Mouse (Mus musculus): ENCODE measurements around the gene Rplp0.
"Not testable (repeated sequence)": the region's sequence is repeated elsewhere in the genome, so short reads cannot be mapped to it uniquely, and the experiment has no call there.

The Rplp0 gene

DNA sequence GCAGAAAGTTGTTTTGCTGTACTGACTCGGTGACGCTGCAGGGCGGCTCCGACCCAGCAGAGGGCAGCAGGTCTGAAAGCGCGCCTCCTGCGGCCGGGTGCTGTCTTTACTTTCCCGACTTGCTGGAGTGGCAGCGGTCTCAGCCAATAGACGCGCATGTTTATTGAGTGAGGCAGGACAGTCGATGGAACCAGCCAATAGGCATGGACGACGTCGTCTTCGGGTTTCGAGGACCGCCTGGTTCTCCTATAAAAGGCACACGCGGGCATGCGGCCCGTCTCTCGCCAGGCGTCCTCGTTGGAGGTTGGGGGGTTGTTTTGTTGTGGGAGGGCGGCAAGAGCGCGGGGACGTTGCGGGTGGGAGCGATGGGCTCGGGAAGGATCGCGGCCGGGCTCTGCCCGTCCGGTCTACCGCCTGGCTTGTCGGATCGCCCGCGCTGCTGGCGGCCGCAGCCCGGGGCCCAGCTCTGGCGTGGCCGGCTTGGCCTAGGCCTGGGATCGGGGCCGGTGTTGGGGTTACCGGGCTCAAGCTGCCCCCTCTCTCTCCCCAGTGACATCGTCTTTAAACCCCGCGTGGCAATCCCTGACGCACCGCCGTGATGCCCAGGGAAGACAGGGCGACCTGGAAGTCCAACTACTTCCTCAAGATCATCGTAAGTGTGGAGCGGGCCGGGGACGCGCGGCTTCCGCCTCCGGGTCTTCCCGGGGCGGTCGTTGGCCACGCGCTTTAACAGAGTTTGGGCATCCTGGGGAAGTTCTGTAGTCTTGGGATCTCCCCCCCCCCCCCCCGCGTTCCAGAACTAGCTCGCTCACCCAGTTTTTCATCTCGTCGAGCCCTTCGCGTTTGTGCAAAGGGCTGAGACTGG, at the start of gene Rplp0:
Rplp0 (plus strand) TSS at position 231 of the 865 bp plus-strand sequence.
- in situ Hi-C loops (cut with MboI) = no loop called here

GRCm38 (mm10) chr5:115509790-115510689, 49.2 kb upstream of the Rplp0 start:
- in situ Hi-C loops (cut with MboI) = no loop called here

DNA sequence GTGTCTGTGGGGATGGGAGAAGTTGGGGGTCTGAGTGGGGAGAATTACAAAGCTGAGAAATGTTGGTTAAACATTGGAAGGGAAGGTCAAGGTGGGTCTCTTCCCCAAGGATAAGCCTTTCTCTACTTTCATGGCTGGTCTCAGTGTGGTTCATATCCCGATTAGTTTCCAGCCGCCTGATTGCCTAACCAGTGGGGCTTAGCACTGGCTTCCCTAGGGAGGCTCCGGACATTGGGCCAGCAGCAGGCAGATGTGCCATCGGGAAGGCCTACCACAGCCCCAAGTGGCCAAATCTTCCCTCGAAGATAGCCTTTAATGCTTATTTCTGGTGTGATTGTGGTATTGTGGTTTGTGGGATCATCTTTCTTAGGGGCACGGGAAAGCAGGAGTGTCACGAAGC, 46.9 kb upstream of the Rplp0 start:
- in situ Hi-C loops (cut with MboI) = no loop called here

DNA sequence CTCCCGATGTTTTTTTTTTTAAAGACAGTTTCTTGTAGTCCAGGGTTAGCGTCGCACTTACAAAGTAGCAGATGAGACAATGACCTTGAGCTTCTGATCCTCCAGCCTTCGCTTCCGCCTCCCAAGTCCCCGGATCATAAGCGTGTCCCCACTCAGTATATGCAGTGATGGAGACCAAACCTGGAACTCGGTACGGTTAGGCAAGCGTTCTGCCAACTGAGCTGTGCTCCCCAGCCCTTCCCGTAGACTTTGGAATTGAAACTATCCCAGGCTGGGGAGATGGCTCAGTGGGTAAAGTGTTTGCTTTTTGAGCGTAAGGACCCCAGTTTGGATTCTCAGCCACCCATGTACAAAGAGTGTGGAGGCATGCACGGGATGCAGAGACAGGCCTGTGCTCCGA, 46.0 kb upstream of the Rplp0 start:
- in situ Hi-C loops (cut with MboI) = no loop called here

DNA sequence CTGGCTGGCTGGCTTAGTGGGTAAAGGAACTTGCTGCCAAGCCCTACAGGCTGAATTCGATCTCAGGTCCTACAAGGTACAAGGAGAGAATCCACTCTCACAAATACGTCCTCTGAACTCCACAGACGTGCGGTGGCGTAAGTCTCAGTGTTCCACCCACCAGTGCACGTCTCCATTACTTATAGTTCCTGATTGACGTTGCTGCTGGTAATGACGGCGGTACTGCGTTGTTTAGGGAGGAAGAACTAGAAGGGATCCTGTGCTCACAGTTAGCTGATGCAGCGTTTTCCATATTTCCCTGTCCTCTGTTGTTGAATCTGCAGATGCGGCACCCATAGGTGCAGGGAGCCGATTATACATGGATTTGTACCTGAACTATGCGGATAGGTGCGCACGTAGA, 45.5 kb upstream of the Rplp0 start:
- in situ Hi-C loops (cut with MboI) = no loop called here

DNA sequence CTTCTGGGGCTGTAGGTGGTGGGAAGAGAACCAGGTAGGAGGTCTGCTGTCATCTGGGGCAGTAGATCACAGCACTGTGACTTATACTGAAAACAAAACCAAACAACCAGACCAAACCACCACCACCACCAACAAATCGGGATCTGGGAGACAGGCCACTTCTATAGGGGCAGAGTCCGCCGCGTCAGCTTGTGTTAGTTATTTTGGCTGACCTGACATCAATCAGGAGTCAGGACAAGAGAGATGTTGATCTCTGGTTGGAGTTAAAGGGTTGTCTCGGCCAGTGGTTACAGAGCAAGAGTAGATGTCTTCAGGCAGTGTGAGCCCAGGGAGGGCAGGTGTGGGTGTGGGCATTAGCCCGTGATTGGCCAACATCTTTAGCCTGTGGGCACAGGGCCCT, 44.9 kb upstream of the Rplp0 start:
- in situ Hi-C loops (cut with MboI) = no loop called here

DNA sequence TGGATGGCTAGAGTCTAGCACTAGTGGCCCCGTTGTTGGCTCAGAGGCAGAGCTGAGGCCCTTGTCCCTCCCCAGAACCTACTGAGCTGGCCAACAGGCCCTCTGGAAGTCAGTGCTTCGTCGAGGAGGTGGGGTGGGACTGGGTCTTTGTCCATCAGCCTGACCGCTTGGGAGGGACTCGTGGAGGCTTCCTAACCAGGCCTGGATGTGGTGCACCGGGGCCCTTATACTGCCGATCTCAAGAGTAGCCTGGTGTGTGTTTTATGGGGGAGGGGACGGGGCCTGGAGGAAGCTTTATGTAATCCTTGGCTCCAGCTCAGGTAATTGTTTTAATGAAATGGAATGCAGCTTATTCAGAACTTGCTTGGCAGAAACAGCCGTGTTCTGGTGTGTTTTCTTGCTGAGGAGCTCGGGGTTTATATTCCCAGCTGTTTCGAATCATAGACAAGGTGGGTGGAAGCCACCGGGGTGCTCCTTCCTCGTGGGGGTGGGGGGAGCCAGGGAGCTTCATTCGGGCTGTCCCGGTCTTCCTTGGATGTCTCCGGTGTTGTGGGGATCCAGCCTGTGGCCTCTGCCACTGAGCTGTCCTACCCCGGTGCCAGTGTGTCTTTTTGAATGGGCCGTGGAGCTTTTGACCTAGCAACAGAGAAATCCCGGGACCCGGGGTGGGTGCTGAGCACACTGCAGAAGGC, 44.2 kb upstream of the Rplp0 start:
- in situ Hi-C loops (cut with MboI) = no loop called here

GRCm38 (mm10) chr5:115516081-115516907, 43.0 kb upstream of the Rplp0 start:
- in situ Hi-C loops (cut with MboI) = no loop called here

- in situ Hi-C loops (cut with MboI) = no loop called here
Measured at GRCm38 (mm10) chr5:115516908-115517307, 42.4 kb upstream of the Rplp0 start.

GRCm38 (mm10) chr5:115517501-115517900, 41.8 kb upstream of the Rplp0 start:
- in situ Hi-C loops (cut with MboI) = no loop called here

DNA sequence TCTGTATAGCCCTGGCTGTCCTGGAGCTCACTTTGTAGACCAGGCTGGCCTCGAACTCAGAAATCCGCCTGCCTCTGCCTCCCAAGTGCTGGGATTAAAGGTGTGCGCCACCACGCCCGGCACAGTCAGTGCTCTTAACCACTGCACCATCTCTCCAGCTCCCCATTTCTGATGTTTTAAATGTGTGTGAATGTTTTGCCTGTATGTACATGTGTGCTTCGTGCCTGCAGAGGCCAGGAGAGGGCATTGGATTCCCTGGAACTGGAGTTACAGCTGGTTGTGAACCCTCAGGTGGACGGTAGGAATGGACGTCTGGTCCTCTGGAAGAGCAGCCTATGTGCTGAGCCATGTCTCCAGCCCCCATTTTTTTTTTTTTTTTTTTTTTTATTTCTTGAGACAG, 41.1 kb upstream of the Rplp0 start:
- in situ Hi-C loops (cut with MboI) = not testable (repeated sequence)

- in situ Hi-C loops (cut with MboI) = no loop called here
Measured at GRCm38 (mm10) chr5:115520325-115520869, 38.9 kb upstream of the Rplp0 start.

- in situ Hi-C loops (cut with MboI) = no loop called here
Measured at GRCm38 (mm10) chr5:115521553-115522461, 37.5 kb upstream of the Rplp0 start.

DNA sequence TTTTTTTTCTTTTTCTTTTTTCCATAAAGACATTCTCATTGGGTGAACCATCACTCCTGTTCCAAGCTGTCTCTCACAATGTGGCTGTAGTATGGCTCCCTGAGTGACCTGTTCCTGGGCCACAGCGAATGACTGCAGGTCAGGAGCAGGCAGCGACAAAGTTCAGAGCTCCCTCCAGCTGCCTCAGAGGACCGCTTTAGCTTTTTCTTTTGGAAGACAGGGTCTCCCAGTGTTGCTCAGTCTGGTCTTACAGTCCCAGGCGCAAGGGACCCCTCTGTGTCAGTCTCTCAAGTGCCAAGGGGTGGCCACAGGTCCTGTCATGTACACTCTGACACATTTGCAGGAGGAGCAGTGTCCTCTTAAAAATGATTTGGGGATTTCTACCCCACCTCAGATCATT, 36.7 kb upstream of the Rplp0 start:
- in situ Hi-C loops (cut with MboI) = no loop called here

DNA sequence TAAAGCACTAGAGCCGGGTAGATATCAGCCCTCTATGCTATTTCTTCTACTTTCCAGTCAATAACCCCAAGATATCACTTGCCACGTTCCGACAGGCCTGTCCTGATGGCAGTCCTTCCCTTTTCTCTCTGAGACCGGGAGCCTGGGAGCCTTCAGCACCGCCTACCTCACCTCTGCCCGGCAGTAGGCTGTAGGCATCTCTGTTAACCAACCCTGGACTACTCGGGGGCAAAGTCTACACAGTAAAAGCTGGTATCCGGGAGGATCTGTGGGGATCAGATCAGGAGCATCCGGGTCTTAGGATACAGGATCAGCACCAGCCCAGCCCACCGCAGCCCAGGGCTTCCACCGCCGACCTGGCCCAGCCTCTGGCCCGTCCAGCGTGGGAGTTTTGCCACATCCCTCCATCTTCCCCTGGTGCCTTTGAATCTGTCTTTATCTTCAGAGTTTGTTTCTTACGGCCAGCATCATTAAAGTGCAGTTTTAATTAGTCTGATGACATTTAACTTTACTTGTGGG, 36.2 kb upstream of the Rplp0 start:
- in situ Hi-C loops (cut with MboI) = no loop called here

DNA sequence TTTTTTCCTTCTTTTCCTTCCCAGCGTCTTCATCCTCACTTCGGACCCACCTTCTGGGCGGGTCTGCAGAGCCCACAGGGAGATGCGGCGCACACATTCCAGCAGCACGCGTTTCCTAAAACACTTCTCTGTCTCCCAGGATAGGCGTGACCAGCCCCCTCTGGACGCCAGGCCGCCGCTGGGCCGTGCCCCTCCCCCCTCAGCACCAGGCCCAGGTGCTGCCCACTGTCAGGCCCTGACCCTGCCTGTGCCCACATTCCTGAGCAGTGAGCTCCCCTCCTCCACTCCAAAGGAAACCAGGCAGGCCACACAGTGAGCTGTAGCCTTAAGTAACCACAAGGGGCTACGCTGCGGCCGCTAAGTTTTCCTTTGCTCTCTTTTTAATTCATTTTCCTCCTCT, 35.3 kb upstream of the Rplp0 start:
- in situ Hi-C loops (cut with MboI) = no loop called here

DNA sequence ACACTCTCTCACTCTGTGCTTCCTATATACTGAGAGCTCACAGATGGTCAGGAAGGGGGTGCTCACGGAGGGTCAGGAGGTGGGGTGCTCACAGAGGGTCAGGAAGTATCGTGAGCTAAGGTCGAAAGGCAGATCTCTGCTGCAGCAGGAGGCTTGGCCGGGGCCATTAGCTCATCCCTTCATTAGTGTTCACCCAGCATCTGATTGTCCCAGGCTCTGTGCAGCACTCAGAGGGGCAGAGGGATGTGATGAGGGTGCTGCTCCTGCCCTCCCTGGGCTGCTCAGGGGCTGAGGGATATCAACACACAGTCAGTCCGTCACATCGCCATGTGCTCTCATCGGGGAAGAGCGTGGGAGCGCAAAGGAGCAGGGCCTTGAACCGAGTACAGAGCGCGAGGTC, 34.8 kb upstream of the Rplp0 start:
- in situ Hi-C loops (cut with MboI) = no loop called here

GRCm38 (mm10) chr5:115525416-115525815, 33.9 kb upstream of the Rplp0 start:
- in situ Hi-C loops (cut with MboI) = no loop called here

DNA sequence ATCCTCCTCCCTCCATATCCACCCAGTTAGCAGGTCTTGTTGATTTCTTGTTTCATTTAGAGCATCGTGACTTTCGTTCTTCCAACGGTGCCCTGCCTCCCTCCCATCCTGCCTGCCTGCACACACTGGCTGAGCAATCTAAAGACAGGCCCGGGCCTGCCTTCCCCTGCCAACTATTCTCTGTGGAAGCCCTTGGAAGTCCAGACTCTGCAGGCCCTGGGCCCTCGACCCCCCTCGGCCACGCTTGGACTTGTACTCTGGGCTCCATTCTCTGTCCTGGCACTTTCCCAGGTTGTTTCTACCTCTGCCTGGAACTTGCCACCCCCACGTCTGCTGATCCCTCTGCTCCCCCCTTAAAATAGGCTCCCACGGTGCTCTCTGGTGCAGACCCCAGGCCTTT, 33.3 kb upstream of the Rplp0 start:
- in situ Hi-C loops (cut with MboI) = no loop called here

Measured in mature B cell (primary cell).